Mouse (Mus musculus): ENCODE measurements at regions not wholly inside any gene's neighbourhood (a gene's known extent, or its start where the extent isn't known, plus 50 kb on each side); places are given as distances from the start of the nearest gene placed in this dataset.

DNA sequence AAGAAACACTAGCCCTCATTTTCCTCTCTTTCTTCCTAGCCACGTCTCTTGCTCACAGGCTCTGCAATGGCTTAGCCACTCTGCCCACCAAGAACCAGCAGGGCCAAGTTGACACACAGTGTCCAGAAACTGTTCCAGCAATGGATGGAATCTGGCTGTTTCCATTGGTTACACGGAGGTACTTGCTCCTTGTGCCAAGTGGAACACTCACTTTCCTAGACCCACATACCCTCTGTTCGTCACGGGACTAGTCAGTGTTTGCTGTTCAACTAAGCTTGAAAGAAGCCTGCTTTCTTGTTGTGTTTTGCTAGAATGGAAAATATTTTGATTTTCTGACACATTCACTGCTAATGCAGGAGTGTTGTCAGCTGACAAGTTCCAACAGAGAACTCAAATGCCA lies 575.7 kb upstream of the Gulo start:
- Histone ChIP-seq H3K27me3 (ENCODE audit: control insufficient read depth, insufficient read depth, low read length) (no peaks in the 10 kb centered on the region), H3K27ac (ENCODE audit: control insufficient read depth, insufficient read depth, low read length) (no peak overlapping the region), H3K36me3 (ENCODE audit: control insufficient read depth, insufficient read depth, low read length) (no peaks in the 10 kb centered on the region), H3K4me3 (ENCODE audit: control insufficient read depth, insufficient read depth, low read length) (no peak overlapping the region), H3K4me1 (replicated peaks; ENCODE audit: control insufficient read depth, insufficient read depth, low read length) (no peaks in the 10 kb centered on the region)
- WGBS: 87% methylated on average over 4 of the region's 4 CpGs
- no peak for DNase-seq
- TF ChIP-seq POLR2A (IDR thresholded peaks at IDR 0.05; ENCODE audit: control insufficient read depth, extremely low read depth, insufficient read depth, low read length, poor library complexity) (no peak), CTCF (IDR thresholded peaks at IDR 0.05; ENCODE audit: borderline replicate concordance, control insufficient read depth, extremely low read depth, insufficient read depth, low read length, poor library complexity) (no peak)

DNA sequence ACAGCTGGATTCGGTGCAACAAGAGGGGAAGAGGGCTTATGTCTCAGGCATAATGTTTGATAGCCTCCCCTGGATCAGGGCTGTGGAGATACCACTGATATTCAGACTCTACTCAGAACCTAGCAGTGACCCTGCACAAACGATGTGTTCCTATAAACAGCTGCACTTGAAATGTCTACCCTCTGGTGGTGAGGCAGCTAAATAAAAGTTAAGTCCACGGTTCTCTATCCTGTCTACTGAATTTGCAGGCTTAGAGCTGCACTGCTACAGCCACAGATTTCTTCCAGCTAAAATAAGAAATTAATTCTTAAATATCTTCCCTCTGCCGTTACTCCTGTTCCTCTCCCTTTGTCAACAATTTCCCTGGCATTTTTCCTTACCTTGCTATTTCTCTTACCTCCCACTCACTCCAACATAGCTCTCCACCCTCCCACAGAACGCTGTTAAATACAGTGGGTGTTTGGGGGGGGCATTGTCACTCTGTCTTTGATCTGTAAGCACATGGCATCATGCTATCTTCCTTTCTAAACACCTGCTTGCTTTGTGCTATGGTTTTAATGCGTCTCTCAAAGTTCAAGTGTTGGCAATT lies 571.0 kb upstream of the Gulo start:
- H3K27ac ChIP-seq (ENCODE audit: control insufficient read depth, insufficient read depth, low read length): no peak overlapping the region
- WGBS: 74% methylated on average over 6 of the region's 6 CpGs
- TF ChIP-seq CTCF (IDR thresholded peaks at IDR 0.05; ENCODE audit: borderline replicate concordance, control insufficient read depth, extremely low read depth, insufficient read depth, low read length, poor library complexity): no peak
- TF ChIP-seq POLR2A (IDR thresholded peaks at IDR 0.05; ENCODE audit: control insufficient read depth, extremely low read depth, insufficient read depth, low read length, poor library complexity): no peak
- no peaks in the 10 kb centered on the region for H3K36me3 ChIP-seq (ENCODE audit: control insufficient read depth, insufficient read depth, low read length)
- no peaks in the 10 kb centered on the region for H3K4me1 ChIP-seq (replicated peaks; ENCODE audit: control insufficient read depth, insufficient read depth, low read length)
- no peaks in the 10 kb centered on the region for H3K27me3 ChIP-seq (ENCODE audit: control insufficient read depth, insufficient read depth, low read length)
- no peak for DNase-seq
- no peak overlapping the region for H3K4me3 ChIP-seq (ENCODE audit: control insufficient read depth, insufficient read depth, low read length)

DNA sequence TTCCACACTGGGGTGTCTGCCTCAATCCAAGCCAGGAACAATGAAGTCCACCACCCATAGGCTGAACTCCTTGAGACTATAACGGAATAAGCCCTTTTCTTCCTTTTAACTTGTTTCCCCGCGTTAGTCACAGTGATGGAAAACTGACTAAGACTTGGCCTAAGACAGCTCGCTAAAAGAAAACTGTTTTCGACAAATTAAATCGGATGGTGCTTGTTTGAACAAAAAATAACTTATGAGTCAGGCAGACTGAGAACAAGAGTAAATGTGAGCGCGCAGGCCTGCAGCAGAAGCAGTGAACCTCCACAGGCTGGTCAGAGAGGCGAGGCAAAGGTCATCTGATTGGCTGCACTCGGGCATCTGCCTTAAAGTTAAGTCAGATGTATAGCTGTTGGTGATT lies 557.6 kb upstream of the Gulo start:
- Histone ChIP-seq H3K27me3 (ENCODE audit: control insufficient read depth, insufficient read depth, low read length) (no peaks in the 10 kb centered on the region), H3K27ac (ENCODE audit: control insufficient read depth, insufficient read depth, low read length) (no peak overlapping the region), H3K4me3 (ENCODE audit: control insufficient read depth, insufficient read depth, low read length) (no peak overlapping the region), H3K36me3 (ENCODE audit: control insufficient read depth, insufficient read depth, low read length) (no peaks in the 10 kb centered on the region), H3K4me1 (replicated peaks; ENCODE audit: control insufficient read depth, insufficient read depth, low read length) (no peaks in the 10 kb centered on the region)
- TF ChIP-seq CTCF (IDR thresholded peaks at IDR 0.05; ENCODE audit: borderline replicate concordance, control insufficient read depth, extremely low read depth, insufficient read depth, low read length, poor library complexity): no peak
- TF ChIP-seq POLR2A (IDR thresholded peaks at IDR 0.05; ENCODE audit: control insufficient read depth, extremely low read depth, insufficient read depth, low read length, poor library complexity): no peak
- WGBS: 96% methylated on average over 10 of the region's 10 CpGs
- DNase-seq: no peak

DNA sequence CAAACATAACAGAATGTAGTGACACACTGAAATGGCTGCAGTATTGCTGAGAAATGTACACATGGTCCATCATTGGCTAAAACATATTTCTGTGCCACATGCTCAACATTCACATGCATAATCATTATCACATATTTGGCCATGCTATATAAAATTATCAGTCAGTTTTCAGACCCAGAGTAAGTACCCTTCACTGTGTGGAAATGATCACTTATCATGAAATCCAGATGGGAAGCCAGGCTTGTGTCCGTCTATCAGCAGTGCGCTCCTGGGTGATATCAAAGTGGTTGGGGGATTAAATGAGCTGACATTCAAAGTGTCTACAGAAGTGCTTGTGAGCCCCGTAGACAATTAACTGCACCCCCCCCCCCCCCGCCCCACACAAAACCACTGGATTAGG lies 553.7 kb upstream of the Gulo start:
- TF ChIP-seq POLR2A (IDR thresholded peaks at IDR 0.05; ENCODE audit: control insufficient read depth, extremely low read depth, insufficient read depth, low read length, poor library complexity) (no peak), CTCF (IDR thresholded peaks at IDR 0.05; ENCODE audit: borderline replicate concordance, control insufficient read depth, extremely low read depth, insufficient read depth, low read length, poor library complexity) (no peak)
- H3K4me3 ChIP-seq (ENCODE audit: control insufficient read depth, insufficient read depth, low read length): no peak overlapping the region
- WGBS: 96% methylated on average over 4 of the region's 4 CpGs

DNA sequence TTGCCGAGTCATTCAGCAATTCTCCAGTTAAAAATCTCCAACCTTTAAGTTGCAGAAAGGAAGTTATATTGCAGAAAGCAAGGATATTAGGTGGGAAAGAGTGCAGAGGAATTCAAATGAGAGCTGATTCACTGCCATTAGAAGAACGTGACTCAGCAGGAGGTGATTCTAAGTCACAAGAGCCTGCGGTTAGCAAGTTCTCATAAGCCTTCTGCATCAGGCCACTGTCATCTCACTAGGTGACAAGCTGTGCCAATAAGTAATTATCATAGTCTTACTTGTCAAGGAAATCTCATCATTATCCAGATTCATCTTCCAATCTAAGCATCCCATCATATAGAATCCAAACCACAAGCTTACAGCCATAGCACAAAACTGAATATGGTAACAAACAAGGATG lies 552.7 kb upstream of the Gulo start:
- Histone ChIP-seq H3K4me1 (replicated peaks; ENCODE audit: control insufficient read depth, insufficient read depth, low read length) (no peaks in the 10 kb centered on the region), H3K27ac (ENCODE audit: control insufficient read depth, insufficient read depth, low read length) (no peak overlapping the region), H3K27me3 (ENCODE audit: control insufficient read depth, insufficient read depth, low read length) (no peaks in the 10 kb centered on the region), H3K4me3 (ENCODE audit: control insufficient read depth, insufficient read depth, low read length) (no peak overlapping the region), H3K36me3 (ENCODE audit: control insufficient read depth, insufficient read depth, low read length) (no peaks in the 10 kb centered on the region)
- TF ChIP-seq CTCF (IDR thresholded peaks at IDR 0.05; ENCODE audit: borderline replicate concordance, control insufficient read depth, extremely low read depth, insufficient read depth, low read length, poor library complexity) (no peak), POLR2A (IDR thresholded peaks at IDR 0.05; ENCODE audit: control insufficient read depth, extremely low read depth, insufficient read depth, low read length, poor library complexity) (no peak)
- WGBS: 54% methylated on average over 3 of the region's 3 CpGs
- no peak for DNase-seq

More for the DNA sequence above, 553.7 kb upstream of the Gulo start:
- Histone ChIP-seq H3K27ac (ENCODE audit: control insufficient read depth, insufficient read depth, low read length) (no peak overlapping the region), H3K36me3 (ENCODE audit: control insufficient read depth, insufficient read depth, low read length) (no peaks in the 10 kb centered on the region), H3K27me3 (ENCODE audit: control insufficient read depth, insufficient read depth, low read length) (no peaks in the 10 kb centered on the region), H3K4me1 (replicated peaks; ENCODE audit: control insufficient read depth, insufficient read depth, low read length) (no peaks in the 10 kb centered on the region)
- DNase-seq: no peak

DNA sequence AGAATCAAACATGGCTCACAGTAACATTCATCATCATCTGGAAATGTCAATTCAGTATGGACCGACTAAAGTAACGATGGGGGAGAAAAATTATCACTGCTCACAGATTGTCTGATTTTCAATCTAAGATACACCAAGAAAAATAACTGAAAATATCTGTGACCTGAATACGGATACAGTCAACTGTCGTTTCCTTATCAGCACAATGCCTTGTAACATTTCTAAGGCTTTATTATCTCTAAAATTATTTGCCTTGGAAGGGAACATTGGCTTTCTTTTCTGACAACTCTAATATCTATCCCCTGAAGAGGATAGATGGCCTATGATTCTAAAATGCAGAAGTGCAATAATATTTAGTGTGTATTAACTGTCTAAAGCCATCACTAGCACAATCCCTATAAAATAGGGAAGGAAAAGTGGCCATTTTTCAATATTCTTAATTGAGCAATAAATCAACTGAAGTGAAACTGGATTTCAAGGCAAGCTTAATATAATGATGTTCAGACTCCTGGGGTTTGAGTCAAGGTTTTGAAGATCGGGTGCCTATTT lies 552.1 kb upstream of the Gulo start:
- Histone ChIP-seq H3K27ac (ENCODE audit: control insufficient read depth, insufficient read depth, low read length) (no peak overlapping the region), H3K36me3 (ENCODE audit: control insufficient read depth, insufficient read depth, low read length) (no peaks in the 10 kb centered on the region), H3K27me3 (ENCODE audit: control insufficient read depth, insufficient read depth, low read length) (no peaks in the 10 kb centered on the region), H3K4me3 (ENCODE audit: control insufficient read depth, insufficient read depth, low read length) (no peak overlapping the region), H3K4me1 (replicated peaks; ENCODE audit: control insufficient read depth, insufficient read depth, low read length) (no peaks in the 10 kb centered on the region)
- no peak for DNase-seq
- WGBS: 81% methylated on average over 5 of the region's 5 CpGs
- TF ChIP-seq POLR2A (IDR thresholded peaks at IDR 0.05; ENCODE audit: control insufficient read depth, extremely low read depth, insufficient read depth, low read length, poor library complexity): no peak
- TF ChIP-seq CTCF (IDR thresholded peaks at IDR 0.05; ENCODE audit: borderline replicate concordance, control insufficient read depth, extremely low read depth, insufficient read depth, low read length, poor library complexity): no peak

DNA sequence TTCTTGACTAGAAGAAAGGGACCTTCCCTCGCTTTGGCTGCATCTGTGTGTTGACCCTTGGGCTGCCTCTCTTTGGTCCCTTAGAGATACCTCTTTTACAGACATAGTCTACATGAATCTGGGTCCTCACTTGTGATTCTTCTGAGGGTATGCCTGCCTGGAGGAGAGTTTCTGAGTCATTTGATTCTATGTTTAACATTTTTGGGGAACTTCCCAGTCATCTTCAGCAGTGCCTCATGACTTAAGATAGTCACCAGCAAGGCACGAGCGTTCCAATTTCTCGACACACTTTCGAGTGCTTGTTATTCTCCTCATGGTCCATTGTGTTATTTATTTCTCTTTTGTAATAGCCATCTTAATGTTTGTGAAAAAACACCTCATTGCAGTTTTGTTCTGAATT lies 549.4 kb upstream of the Gulo start:
- H3K4me3 ChIP-seq (ENCODE audit: control insufficient read depth, insufficient read depth, low read length): no peak overlapping the region
- H3K4me1 ChIP-seq (replicated peaks; ENCODE audit: control insufficient read depth, insufficient read depth, low read length): no peaks in the 10 kb centered on the region
- no peaks in the 10 kb centered on the region for H3K36me3 ChIP-seq (ENCODE audit: control insufficient read depth, insufficient read depth, low read length)
- TF ChIP-seq CTCF (IDR thresholded peaks at IDR 0.05; ENCODE audit: borderline replicate concordance, control insufficient read depth, extremely low read depth, insufficient read depth, low read length, poor library complexity): no peak
- TF ChIP-seq POLR2A (IDR thresholded peaks at IDR 0.05; ENCODE audit: control insufficient read depth, extremely low read depth, insufficient read depth, low read length, poor library complexity): no peak
- no peak for DNase-seq
- WGBS: 91% methylated on average over 5 of the region's 5 CpGs
- H3K27me3 ChIP-seq (ENCODE audit: control insufficient read depth, insufficient read depth, low read length): no peaks in the 10 kb centered on the region
- H3K27ac ChIP-seq (ENCODE audit: control insufficient read depth, insufficient read depth, low read length): no peak overlapping the region
